In genomic region chr3:106448571-106448970, GRCm38 (mm10) we compare ENCODE assay signal across 9 mouse cellular contexts. TPM values are rescaled to one million over a fixed set of nuclear protein-coding genes. Genes with fewer than 3 reads are reported as not detected.
A peak's percentile ranks its signal among the peaks of the same experiment; 100 is the strongest.
DNase-seq lines count a peak whose midpoint lies in the region; ATAC-seq and TF ChIP-seq lines count a peak whose summit lies in the region.
"Had no signal": no experiment of that assay in that cellular context is flagged by ENCODE, and none has a peak within 500 bp of the region (broad histone marks: within the 10 kb centered on the region; RNA-seq: fewer than 3 reads in every experiment).

No protein-coding gene starts in this region.

- H3K27ac ChIP-seq in forebrain, embryonic 14.5 days (ENCODE audit: low read depth, low read length) = no peak overlapping the region
- H3K27ac ChIP-seq in kidney, embryonic 15.5 days = no peak overlapping the region

- ATAC-seq in forebrain, embryonic 14.5 days = peak; percentile 85
- 0 out of 2 replicates have a peak, but pooled peaks have one; percentile 60 for ATAC-seq in kidney, embryonic 15.5 days (replicated peaks; ENCODE audit: low FRiP score)

- no peak overlapping the region for H3K9ac ChIP-seq in forebrain, embryonic 14.5 days (ENCODE audit: low read length)
- H3K9ac ChIP-seq in kidney, embryonic 15.5 days = no peak overlapping the region

- no peaks in the 10 kb centered on the region for H3K27me3 ChIP-seq in forebrain, embryonic 14.5 days (replicated peaks; ENCODE audit: control insufficient read depth, insufficient read depth, low read length)
- no peaks in the 10 kb centered on the region for H3K27me3 ChIP-seq in kidney, embryonic 15.5 days

- H3K4me3 ChIP-seq in forebrain, embryonic 14.5 days (ENCODE audit: low read depth, low read length) = no peak overlapping the region
- no peak overlapping the region for H3K4me3 ChIP-seq in kidney, embryonic 15.5 days (replicated peaks)
- no peak overlapping the region for H3K4me3 ChIP-seq in lung, adult 2 months (replicated peaks; ENCODE audit: extremely low read depth, low read depth, low read length)

- TF ChIP-seq POLR2A in lung, adult 2 months (IDR thresholded peaks at IDR 0.05; ENCODE audit: borderline replicate concordance, extremely low read depth, low read depth, low read length) = no peak

- no peaks in the 10 kb centered on the region for H3K9me3 ChIP-seq in forebrain, embryonic 14.5 days (replicated peaks; ENCODE audit: control insufficient read depth, low read length)
- no peaks in the 10 kb centered on the region for H3K9me3 ChIP-seq in kidney, embryonic 15.5 days (replicated peaks)

- H3K36me3 ChIP-seq in forebrain, embryonic 14.5 days (ENCODE audit: control insufficient read depth, insufficient read depth, low read length) = no peaks in the 10 kb centered on the region
- H3K36me3 ChIP-seq in kidney, embryonic 15.5 days = no peaks in the 10 kb centered on the region

- DNase-seq in urinary bladder, postnatal 14 days (ENCODE audit: low spot score) = peak; percentile 20
- DNase-seq in urinary bladder, adult 2 months (ENCODE audit: low spot score) = no peak
- DNase-seq in c-Kit-positive CD71-negative TER-119-negative erythroid progenitor cells, embryonic 14.5 days (ENCODE audit: low read depth) = peak; percentile 48
- peak; percentile 82 for DNase-seq in forebrain, embryonic 14.5 days (ENCODE audit: low spot score)
- DNase-seq in lung, adult 2 months = no peak
- DNase-seq in right cerebral cortex, adult 2 months (ENCODE audit: low spot score in 2 of 2) = peak; percentile 34 to 37
- DNase-seq in ovary, postnatal 10 days (ENCODE audit: low spot score) = no peak

- TF ChIP-seq CTCF in lung, adult 2 months (IDR thresholded peaks at IDR 0.05; ENCODE audit: insufficient read depth, low read length) = peak; percentile 45; the same call in 1 of the 2 replicates

- H3K4me1 ChIP-seq in forebrain, embryonic 14.5 days (ENCODE audit: control insufficient read depth, insufficient read depth, low read length) = no peaks in the 10 kb centered on the region
- H3K4me1 ChIP-seq in kidney, embryonic 15.5 days = no peaks in the 10 kb centered on the region
- H3K4me1 ChIP-seq in lung, adult 2 months (ENCODE audit: control insufficient read depth, insufficient read depth, low read length) = no peaks in the 10 kb centered on the region

- H3K4me2 ChIP-seq in forebrain, embryonic 14.5 days (ENCODE audit: low read length) = no peak overlapping the region
- no peak overlapping the region for H3K4me2 ChIP-seq in kidney, embryonic 15.5 days

RNA-seq across cellular contexts. Expression of gene Dennd2d, which starts 33.6 kb away (rescaled TPM):
- polyA plus RNA-seq in urinary bladder, adult 2 months (2012; rRNA removed) = 41.1 and 51.2 TPM in 2 replicates
- polyA plus RNA-seq in forebrain, embryonic 14.5 days (2014; fragmentation: Nextera tagmentation; extraction: Ambion mirVana) = 0.42 and 0.56 TPM in 2 replicates
- polyA plus RNA-seq in kidney, embryonic 15.5 days (2015; fragmentation: Nextera tagmentation; extraction: Ambion mirVana) = 3.8 and 5.5 TPM in 2 replicates
- polyA plus RNA-seq in lung, adult 2 months (2012; rRNA removed) = 8.7 and 12.7 TPM in 2 replicates

RNA-seq across cellular contexts. Expression of gene Chil6, which starts 42.6 kb away (rescaled TPM):
- polyA plus RNA-seq in urinary bladder, adult 2 months (2012; rRNA removed) = 0.41 and 0.44 TPM in 2 replicates
- polyA plus RNA-seq in forebrain, embryonic 14.5 days (2014; fragmentation: Nextera tagmentation; extraction: Ambion mirVana) = not detected in 2 replicates
- not detected in 2 replicates for polyA plus RNA-seq in kidney, embryonic 15.5 days (2015; fragmentation: Nextera tagmentation; extraction: Ambion mirVana)
- polyA plus RNA-seq in lung, adult 2 months (2012; rRNA removed) = not detected in 2 replicates
- polyA plus RNA-seq: heart, embryonic 14.5 days had no signal

Comparison
In these comparisons a context has a peak if more than half of its experiments do, and no peak if none do; other contexts are left out.
1. DNase-seq: peak in urinary bladder, postnatal 14 days (single experiment), c-Kit-positive CD71-negative TER-119-negative erythroid progenitor cells, embryonic 14.5 days (single experiment), forebrain, embryonic 14.5 days (single experiment) and right cerebral cortex, adult 2 months (2 of 2); none in urinary bladder, adult 2 months (single experiment), lung, adult 2 months (single experiment) and ovary, postnatal 10 days (single experiment).